Mouse (Mus musculus) heart, embryonic 16.5 days (tissue): ENCODE data around the gene Zfp948. TPM values are rescaled to one million over a fixed set of nuclear protein-coding genes. Genes with fewer than 3 reads are reported as not detected.
A peak's percentile ranks its signal among the peaks of the same experiment; 100 is the strongest.

ENCODE experiments used
- ATAC-seq: fragments of 200-750 bp; cut with Nextera tagmentation; replicated peaks from 2 replicates; pipeline ENCODE4 v1.8.0; 2017; ENCODE audit warnings: moderate number of reproducible peaks; ENCODE audit not compliant: insufficient read depth, low FRiP score; ENCODE audit errors: extremely low read depth
- H3K27ac ChIP-seq: fragments of 300-500 bp; sonication (generic); 2 replicates; pipeline ENCODE4 v1.5.1; 2014; ENCODE audit warnings: mild to moderate bottlenecking, low read length, control low read depth, moderate library complexity
- H3K27me3 ChIP-seq: fragments of 300-500 bp; sonication (generic); 2 replicates; pipeline ENCODE4 v1.6.1; 2014; ENCODE audit warnings: low read length, mixed read lengths; ENCODE audit not compliant: control insufficient read depth, insufficient read depth
- H3K36me3 ChIP-seq: fragments of 300-500 bp; sonication (generic); 2 replicates; pipeline ENCODE4 v1.6.1; 2014; ENCODE audit not compliant: control insufficient read depth, insufficient read depth
- H3K4me1 ChIP-seq: fragments of 300-500 bp; sonication (generic); 2 replicates; pipeline ENCODE4 v1.6.1; 2014; ENCODE audit warnings: low read length, mixed read lengths; ENCODE audit not compliant: control insufficient read depth, insufficient read depth
- H3K4me2 ChIP-seq: fragments of 300-500 bp; sonication (generic); 2 replicates; pipeline ENCODE4 v1.6.1; 2014; ENCODE audit warnings: low read depth, mild to moderate bottlenecking, control low read depth, low read length
- H3K4me3 ChIP-seq: fragments of 300-500 bp; sonication (generic); 2 replicates; pipeline ENCODE4 v1.5.1; 2014; ENCODE audit warnings: mild to moderate bottlenecking, control low read depth, low read length
- H3K9ac ChIP-seq: fragments of 300-500 bp; sonication (generic); 2 replicates; pipeline ENCODE4 v1.6.1; 2014; ENCODE audit warnings: low read length, control low read depth
- H3K9me3 ChIP-seq: fragments of 300-500 bp; sonication (generic); replicated peaks from 2 replicates; pipeline ENCODE4 v1.6.1; 2016; ENCODE audit warnings: low read length; ENCODE audit not compliant: control insufficient read depth
- WGBS: fragments of 180-500 bp; shearing (Covaris S2); extraction: QIAGEN DNeasy Blood & Tissue Kit; methylation state at CpG from one replicate; pipeline ENCODE4 v1.1.7; 2014; 5-methylcytosine and 5-hydroxymethylcytosine counted together
- polyA plus RNA-seq: library from polyadenylated mRNA; unstranded; fragments of >200 nt; fragmentation: Nextera tagmentation; extraction: Ambion mirVana; gene quantifications from 2 replicates; pipeline ENCODE4 v1.2.1, GENCODE M21; 2015

The Zfp948 gene
- polyA plus RNA-seq, result 10.9 and 13.2 TPM in 2 replicates

- Histone ChIP-seq H3K36me3 (no peaks in the 10 kb centered on the region), H3K27ac (peak within 1 kb of the TSS; percentile 91), H3K9ac (peak within 1 kb of the TSS; percentile 88), H3K9me3 (no peaks in the 10 kb centered on the region), H3K4me1 (peaks cover 13% of the 10 kb centered on the region), H3K27me3 (no peaks in the 10 kb centered on the region), H3K4me3 (peak within 1 kb of the TSS; percentile 83), H3K4me2 (peak within 1 kb of the TSS; percentile 87)
- peak; percentile 94 for ATAC-seq
- under 1% methylated on average over 29 of the region's 29 CpGs for WGBS
Observed at GRCm38 (mm10) chr17:21566728-21567349, at the start of gene Zfp948. Zfp948 (plus strand) TSS chr17:21567008.

GRCm38 (mm10) chr17:21517130-21517671 lies 49.6 kb upstream of the Zfp948 start:
- H3K4me3 ChIP-seq, result peak overlapping the region; percentile 64
- no peak for ATAC-seq
- peak overlapping the region; percentile 73 for H3K9ac ChIP-seq
- WGBS, result 23% methylated on average over 4 of the region's 4 CpGs
- H3K27ac ChIP-seq, result peak overlapping the region; percentile 84
- H3K36me3 ChIP-seq, result 0 out of 2 replicates have a peak, but pooled peaks cover 1% of the 10 kb centered on the region
- H3K4me2 ChIP-seq, result peak overlapping the region; percentile 92
- H3K9me3 ChIP-seq, result no peaks in the 10 kb centered on the region
- H3K27me3 ChIP-seq, result no peaks in the 10 kb centered on the region
- peaks cover 4% of the 10 kb centered on the region for H3K4me1 ChIP-seq

GRCm38 (mm10) chr17:21526270-21526669 lies 40.5 kb upstream of the Zfp948 start:
- Histone ChIP-seq H3K9ac (no peak overlapping the region), H3K9me3 (no peaks in the 10 kb centered on the region), H3K27ac (no peak overlapping the region), H3K4me2 (no peak overlapping the region), H3K4me3 (no peak overlapping the region), H3K4me1 (0 out of 2 replicates have a peak, but pooled peaks cover under 1% of the 10 kb centered on the region), H3K36me3 (no peaks in the 10 kb centered on the region), H3K27me3 (no peaks in the 10 kb centered on the region)
- no peak for ATAC-seq

GRCm38 (mm10) chr17:21530645-21531330 lies 36.0 kb upstream of the Zfp948 start:
- 71% methylated on average over 5 of the region's 5 CpGs for WGBS
- ATAC-seq, result no peak
- no peak overlapping the region for H3K9ac ChIP-seq
- H3K27me3 ChIP-seq, result no peaks in the 10 kb centered on the region
- peaks cover 20% of the 10 kb centered on the region for H3K4me1 ChIP-seq
- no peak overlapping the region for H3K4me3 ChIP-seq
- H3K9me3 ChIP-seq, result no peaks in the 10 kb centered on the region
- H3K36me3 ChIP-seq, result no peaks in the 10 kb centered on the region
- H3K27ac ChIP-seq, result no peak overlapping the region
- H3K4me2 ChIP-seq, result no peak overlapping the region; the same call in 1 of the 2 replicates

- peaks cover 20% of the 10 kb centered on the region for H3K4me1 ChIP-seq
- H3K4me3 ChIP-seq, result peak overlapping the region; percentile 77
- ATAC-seq, result no peak
- H3K36me3 ChIP-seq, result no peaks in the 10 kb centered on the region
- H3K27me3 ChIP-seq, result no peaks in the 10 kb centered on the region
- H3K4me2 ChIP-seq, result peak overlapping the region; percentile 61
- H3K9me3 ChIP-seq, result no peaks in the 10 kb centered on the region
- peak overlapping the region; percentile 98 for H3K27ac ChIP-seq
- H3K9ac ChIP-seq, result peak overlapping the region; percentile 94
- WGBS, result 56% methylated on average over 5 of the region's 5 CpGs
Observed at GRCm38 (mm10) chr17:21531621-21532020, 35.2 kb upstream of the Zfp948 start.

- Histone ChIP-seq H3K27ac (peak overlapping the region; percentile 98), H3K4me1 (peaks cover 20% of the 10 kb centered on the region), H3K36me3 (no peaks in the 10 kb centered on the region), H3K4me3 (peak overlapping the region; percentile 77), H3K9me3 (no peaks in the 10 kb centered on the region), H3K9ac (peak overlapping the region; percentile 94), H3K27me3 (no peaks in the 10 kb centered on the region), H3K4me2 (peak overlapping the region; percentile 61)
- WGBS, result under 1% methylated on average over 54 of the region's 54 CpGs
- ATAC-seq, result peak; percentile 86
Observed at GRCm38 (mm10) chr17:21532101-21532951, 34.5 kb upstream of the Zfp948 start.

- H3K4me1 ChIP-seq, result peaks cover 20% of the 10 kb centered on the region
- no peak overlapping the region for H3K4me2 ChIP-seq
- H3K9ac ChIP-seq, result 0 out of 2 replicates have a peak overlapping the region, but pooled peaks have one; percentile 17
- 67% methylated on average over 1 of the region's 1 CpGs for WGBS
- H3K27me3 ChIP-seq, result no peaks in the 10 kb centered on the region
- H3K27ac ChIP-seq, result peak overlapping the region; percentile 54; the same call in 1 of the 2 replicates
- no peak overlapping the region for H3K4me3 ChIP-seq
- ATAC-seq, result no peak
- no peaks in the 10 kb centered on the region for H3K9me3 ChIP-seq
- H3K36me3 ChIP-seq, result no peaks in the 10 kb centered on the region
Observed at GRCm38 (mm10) chr17:21533961-21534360, 32.8 kb upstream of the Zfp948 start.

- ATAC-seq, result peak; percentile 17; the same call in 1 of the 2 replicates
- Histone ChIP-seq H3K27ac (peak overlapping the region; percentile 78), H3K27me3 (no peaks in the 10 kb centered on the region), H3K36me3 (no peaks in the 10 kb centered on the region), H3K9me3 (no peaks in the 10 kb centered on the region), H3K9ac (peak overlapping the region; percentile 30; the same call in 1 of the 2 replicates), H3K4me2 (peak overlapping the region; percentile 83), H3K4me3 (no peak overlapping the region), H3K4me1 (peaks cover 20% of the 10 kb centered on the region)
- 9% methylated on average over 4 of the region's 4 CpGs for WGBS
Observed at GRCm38 (mm10) chr17:21534460-21535095, 32.2 kb upstream of the Zfp948 start.
